Mouse (Mus musculus): ENCODE data around the gene Fam173b.

- TF ChIP-seq GATA1 (IDR thresholded peaks at IDR 0.05; ENCODE audit: low read length) (no peak), TAL1 (IDR thresholded peaks at IDR 0.05; ENCODE audit: low read length) (no peak)
Observed at GRCm38 (mm10) chr15:31619521-31619920, 17.9 kb downstream of the Fam173b start.

All from erythroblast, embryonic 14.5 days (primary cell).